Mouse (Mus musculus) E14TG2a.4 (cell line): ENCODE results near the gene Smap2.

ENCODE experiments used
- CTCF ChIP-seq: conservative IDR thresholded peaks from 2 replicates; pipeline ENCODE4 v1.5.1; 2014; ENCODE audit warnings: low read length
- POU5F1 ChIP-seq: IDR thresholded peaks from 2 replicates; pipeline ENCODE4 v1.6.1; 2014; ENCODE audit warnings: low read length, borderline replicate concordance

GRCm38 (mm10) chr4:120992284-120992683 is 24.8 kb downstream of the Smap2 start:
- TF ChIP-seq CTCF: no peak
- no peak for TF ChIP-seq POU5F1
